Mouse (Mus musculus): ENCODE data around the gene Plcb2. TPM values are rescaled to one million over a fixed set of nuclear protein-coding genes. Genes with fewer than 3 reads are reported as not detected.

Plcb2 gene
- polyA plus RNA-seq, 1 experiment = not detected

DNA sequence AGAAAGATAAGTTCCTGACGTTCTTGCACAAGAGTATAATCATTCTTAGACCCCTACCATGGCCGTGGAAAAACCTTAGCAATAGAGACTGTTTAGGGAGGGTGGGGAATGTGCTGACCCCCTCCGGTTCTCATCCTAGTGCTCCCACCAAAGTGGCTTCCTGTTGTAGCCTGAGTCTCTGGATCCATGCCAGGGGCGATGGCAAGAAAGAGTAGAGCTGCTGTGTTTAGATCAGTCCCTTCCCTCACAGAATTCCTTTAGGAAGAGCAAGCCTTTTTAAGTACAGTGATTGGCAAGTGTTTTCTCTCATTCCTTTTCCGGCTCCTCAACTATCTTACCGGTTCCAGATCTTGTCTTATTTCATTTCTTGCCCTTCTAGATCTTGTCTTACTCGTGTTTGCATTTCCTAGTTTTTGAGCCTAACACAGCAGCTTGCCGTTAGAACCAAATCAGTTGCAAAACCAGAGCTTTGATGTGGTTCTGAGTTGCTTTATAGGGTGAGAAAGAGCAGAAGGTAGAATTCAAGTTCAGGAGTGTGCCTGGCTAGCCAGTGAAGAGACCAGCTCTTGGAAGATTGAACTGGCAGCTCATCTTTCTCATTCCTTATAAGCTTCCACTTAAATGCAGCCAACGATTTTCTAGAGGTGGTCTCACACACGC is 19.2 kb upstream of the Plcb2 start:
- no peaks in the 10 kb centered on the region for H3K4me1 ChIP-seq (ENCODE audit: control insufficient read depth, insufficient read depth, low read length)
- H3K36me3 ChIP-seq (ENCODE audit: control insufficient read depth, insufficient read depth, low read length, poor library complexity, severe bottlenecking) = no peaks in the 10 kb centered on the region
- no peak overlapping the region for H3K27ac ChIP-seq (ENCODE audit: insufficient read depth, low read length)
- H3K27me3 ChIP-seq (ENCODE audit: control insufficient read depth, insufficient read depth, low read length, poor library complexity, severe bottlenecking) = peaks cover 27% of the 10 kb centered on the region
- no peak for TF ChIP-seq POLR2A (IDR thresholded peaks at IDR 0.05; ENCODE audit: insufficient read depth, low read length)
- no peak for TF ChIP-seq CTCF (IDR thresholded peaks at IDR 0.05; ENCODE audit: low read depth, low read length)
- no peak for TF ChIP-seq EP300 (IDR thresholded peaks at IDR 0.05; ENCODE audit: insufficient read depth, low read depth, low read length)
- H3K9ac ChIP-seq (ENCODE audit: low read depth, poor library complexity, severe bottlenecking) = no peak overlapping the region
- H3K9me3 ChIP-seq (replicated peaks; ENCODE audit: control insufficient read depth, insufficient read depth, low read length, poor library complexity, severe bottlenecking) = no peaks in the 10 kb centered on the region
- no peak overlapping the region for H3K4me3 ChIP-seq (ENCODE audit: low read depth, low read length)

DNA sequence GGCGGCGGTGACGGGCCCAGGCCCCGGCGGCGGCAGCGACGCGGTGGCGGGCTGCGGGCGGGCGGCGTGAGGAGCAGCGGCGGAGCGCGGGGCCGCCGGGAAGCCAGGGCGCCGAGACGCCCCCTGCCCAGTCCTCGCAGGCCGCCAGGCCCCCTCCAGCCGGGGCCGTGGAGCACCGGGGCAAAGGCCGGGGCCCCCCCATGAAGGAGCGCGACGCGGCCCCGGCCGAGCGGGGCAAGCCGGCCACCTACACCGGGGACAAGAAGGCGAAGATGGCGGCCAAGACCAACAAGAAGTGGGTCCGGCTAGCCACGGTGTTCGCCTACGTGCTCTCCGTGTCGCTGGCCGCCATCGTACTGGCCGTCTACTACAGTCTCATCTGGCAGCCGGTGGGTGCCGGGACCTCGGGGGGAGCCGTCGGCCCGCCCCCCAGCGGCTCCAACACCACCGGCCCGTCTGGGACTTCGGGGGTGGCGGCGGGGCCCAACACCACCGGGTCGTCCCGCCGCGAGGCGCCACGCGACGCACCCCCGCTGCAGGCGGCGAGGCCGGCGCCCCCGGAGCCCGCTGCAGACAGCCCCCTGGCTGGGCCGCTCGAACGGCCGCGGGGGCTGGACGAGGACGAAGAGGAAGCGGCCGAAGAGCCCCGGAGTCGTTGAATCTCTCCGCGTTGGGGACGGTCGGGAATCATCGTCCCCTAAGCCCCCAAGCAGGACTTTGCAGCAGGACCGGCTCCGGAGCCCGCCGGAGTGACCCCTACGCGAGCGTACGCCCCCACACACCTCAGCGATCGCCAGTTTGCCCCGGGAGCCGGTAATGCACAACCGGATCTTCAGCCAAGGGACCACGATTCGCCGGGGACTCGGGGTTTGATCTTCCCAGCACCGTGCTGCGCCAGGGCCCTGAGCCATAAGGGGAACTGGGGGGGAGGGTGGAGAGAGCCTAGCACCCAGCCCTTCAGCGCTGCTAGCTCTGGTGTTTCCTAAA is 18.0 kb upstream of the Plcb2 start:
- Histone ChIP-seq H3K4me3 (ENCODE audit: low read depth, low read length) (peak overlapping the region; percentile 64), H3K9me3 (replicated peaks; ENCODE audit: control insufficient read depth, insufficient read depth, low read length, poor library complexity, severe bottlenecking) (no peaks in the 10 kb centered on the region), H3K36me3 (ENCODE audit: control insufficient read depth, insufficient read depth, low read length, poor library complexity, severe bottlenecking) (no peaks in the 10 kb centered on the region), H3K27ac (ENCODE audit: insufficient read depth, low read length) (no peak overlapping the region), H3K27me3 (ENCODE audit: control insufficient read depth, insufficient read depth, low read length, poor library complexity, severe bottlenecking) (peaks cover 27% of the 10 kb centered on the region), H3K4me1 (ENCODE audit: control insufficient read depth, insufficient read depth, low read length) (no peaks in the 10 kb centered on the region), H3K9ac (ENCODE audit: low read depth, poor library complexity, severe bottlenecking) (peak overlapping the region; percentile 90)
- TF ChIP-seq CTCF (IDR thresholded peaks at IDR 0.05; ENCODE audit: low read depth, low read length) (no peak), EP300 (IDR thresholded peaks at IDR 0.05; ENCODE audit: insufficient read depth, low read depth, low read length) (no peak), POLR2A (IDR thresholded peaks at IDR 0.05; ENCODE audit: insufficient read depth, low read length) (no peak)

DNA sequence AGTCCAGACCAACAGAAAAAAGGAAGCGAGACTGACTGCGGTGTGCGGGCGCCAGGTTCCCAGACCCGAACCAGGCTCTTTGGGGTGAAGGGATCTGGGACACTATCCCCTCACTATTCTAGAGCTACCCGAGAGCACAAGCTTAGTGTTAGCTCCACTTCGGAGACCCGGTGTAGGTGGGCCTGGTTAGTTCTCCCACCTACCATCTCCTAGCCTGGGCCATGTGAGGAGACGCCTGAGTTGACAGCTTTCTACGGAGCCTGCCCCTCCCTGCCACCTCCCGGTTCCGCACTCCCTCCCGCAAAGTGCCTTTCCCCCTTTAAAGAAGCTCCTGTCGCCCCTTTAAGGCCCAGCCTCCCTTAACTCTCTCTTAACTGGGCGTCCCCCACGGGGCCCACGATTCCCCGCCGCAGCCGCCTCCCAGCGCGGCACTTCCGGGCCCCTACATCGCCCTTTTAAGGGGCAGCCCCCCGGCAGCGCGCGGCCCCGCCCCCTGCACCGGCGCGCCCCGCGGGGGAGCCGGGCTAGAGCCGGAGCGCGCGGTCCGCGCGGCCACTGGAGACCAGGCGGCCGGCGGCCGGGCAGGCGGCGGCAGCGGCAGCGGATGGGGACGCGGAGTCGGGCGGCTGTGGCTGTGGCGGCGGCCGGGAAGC is 17.1 kb upstream of the Plcb2 start, which contains the start of gene Inafm2:
Gene Inafm2 (plus strand): TSS at position 527 of the 653 bp plus-strand sequence.
- no peaks in the 10 kb centered on the region for H3K36me3 ChIP-seq (ENCODE audit: control insufficient read depth, insufficient read depth, low read length, poor library complexity, severe bottlenecking)
- no peaks in the 10 kb centered on the region for H3K4me1 ChIP-seq (ENCODE audit: control insufficient read depth, insufficient read depth, low read length)
- H3K9me3 ChIP-seq (replicated peaks; ENCODE audit: control insufficient read depth, insufficient read depth, low read length, poor library complexity, severe bottlenecking) = no peaks in the 10 kb centered on the region
- peaks cover 27% of the 10 kb centered on the region for H3K27me3 ChIP-seq (ENCODE audit: control insufficient read depth, insufficient read depth, low read length, poor library complexity, severe bottlenecking)
- no peak within 1 kb of the TSS for H3K27ac ChIP-seq (ENCODE audit: insufficient read depth, low read length)
- H3K9ac ChIP-seq (ENCODE audit: low read depth, poor library complexity, severe bottlenecking) = peak within 1 kb of the TSS; percentile 90
- TF ChIP-seq CTCF (IDR thresholded peaks at IDR 0.05; ENCODE audit: low read depth, low read length) (no peak), EP300 (IDR thresholded peaks at IDR 0.05; ENCODE audit: insufficient read depth, low read depth, low read length) (no peak), POLR2A (IDR thresholded peaks at IDR 0.05; ENCODE audit: insufficient read depth, low read length) (no peak)
- H3K4me3 ChIP-seq (ENCODE audit: low read depth, low read length) = peak within 1 kb of the TSS; percentile 64

DNA sequence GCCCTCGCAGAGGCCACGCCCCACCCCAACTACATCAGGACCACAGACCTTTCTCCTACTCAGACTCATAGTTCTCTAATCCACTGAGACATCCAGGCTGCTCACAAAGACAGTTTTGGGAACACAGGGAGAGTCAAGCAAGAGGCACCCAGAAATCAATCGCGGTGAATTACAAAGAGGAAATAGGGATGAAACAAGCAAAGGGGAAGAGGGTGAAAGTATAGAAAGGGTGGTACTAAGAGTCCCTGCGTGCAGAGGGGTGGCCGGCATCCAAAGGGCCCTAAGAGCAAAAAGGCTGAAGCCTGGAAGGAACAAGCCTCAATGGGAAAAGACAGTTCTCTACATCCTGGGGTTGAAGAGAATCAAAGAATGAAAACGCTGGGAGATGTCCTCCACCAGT is 16.4 kb upstream of the Plcb2 start:
- Histone ChIP-seq H3K27me3 (ENCODE audit: control insufficient read depth, insufficient read depth, low read length, poor library complexity, severe bottlenecking) (peaks cover 27% of the 10 kb centered on the region), H3K9me3 (replicated peaks; ENCODE audit: control insufficient read depth, insufficient read depth, low read length, poor library complexity, severe bottlenecking) (no peaks in the 10 kb centered on the region), H3K4me1 (ENCODE audit: control insufficient read depth, insufficient read depth, low read length) (no peaks in the 10 kb centered on the region), H3K36me3 (ENCODE audit: control insufficient read depth, insufficient read depth, low read length, poor library complexity, severe bottlenecking) (no peaks in the 10 kb centered on the region), H3K27ac (ENCODE audit: insufficient read depth, low read length) (no peak overlapping the region), H3K9ac (ENCODE audit: low read depth, poor library complexity, severe bottlenecking) (no peak overlapping the region), H3K4me3 (ENCODE audit: low read depth, low read length) (no peak overlapping the region)
- TF ChIP-seq POLR2A (IDR thresholded peaks at IDR 0.05; ENCODE audit: insufficient read depth, low read length) = no peak
- no peak for TF ChIP-seq CTCF (IDR thresholded peaks at IDR 0.05; ENCODE audit: low read depth, low read length)
- no peak for TF ChIP-seq EP300 (IDR thresholded peaks at IDR 0.05; ENCODE audit: insufficient read depth, low read depth, low read length)

DNA sequence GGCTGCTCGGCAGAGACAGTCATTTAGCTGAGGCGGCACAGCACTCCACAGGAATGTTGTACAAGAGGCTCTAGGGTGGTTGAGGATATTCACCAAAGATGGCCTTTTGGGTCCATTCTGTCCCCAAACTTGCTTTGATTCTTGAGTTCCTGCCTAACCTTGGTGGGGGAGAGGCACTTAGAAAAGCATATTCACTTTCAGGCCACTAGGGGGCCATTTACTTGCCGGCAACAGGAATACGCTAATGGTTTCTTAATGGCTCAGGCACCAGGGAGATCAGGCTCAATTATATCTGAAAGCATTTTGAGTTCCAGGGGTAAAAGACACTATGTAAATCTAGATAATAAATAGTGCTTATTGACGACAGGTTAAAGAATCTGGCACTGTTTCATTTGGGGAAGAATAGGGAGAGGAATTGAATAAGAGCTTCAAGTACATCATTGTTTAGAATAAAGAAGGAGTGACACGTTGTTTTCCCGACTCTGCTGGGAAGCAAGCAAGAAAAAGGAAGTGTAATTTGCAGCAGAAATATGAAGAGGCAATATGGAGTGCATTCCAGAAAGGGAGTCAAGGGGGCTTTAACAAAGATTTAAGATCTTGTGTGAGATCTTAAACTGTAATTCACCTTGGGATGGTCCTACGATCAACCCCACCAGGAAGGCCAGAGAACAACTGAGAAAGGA is 15.2 kb upstream of the Plcb2 start:
- no peak overlapping the region for H3K4me3 ChIP-seq (ENCODE audit: low read depth, low read length)
- no peaks in the 10 kb centered on the region for H3K9me3 ChIP-seq (replicated peaks; ENCODE audit: control insufficient read depth, insufficient read depth, low read length, poor library complexity, severe bottlenecking)
- no peak overlapping the region for H3K9ac ChIP-seq (ENCODE audit: low read depth, poor library complexity, severe bottlenecking)
- TF ChIP-seq POLR2A (IDR thresholded peaks at IDR 0.05; ENCODE audit: insufficient read depth, low read length) (no peak), CTCF (IDR thresholded peaks at IDR 0.05; ENCODE audit: low read depth, low read length) (no peak), EP300 (IDR thresholded peaks at IDR 0.05; ENCODE audit: insufficient read depth, low read depth, low read length) (no peak)
- H3K36me3 ChIP-seq (ENCODE audit: control insufficient read depth, insufficient read depth, low read length, poor library complexity, severe bottlenecking) = no peaks in the 10 kb centered on the region
- H3K27ac ChIP-seq (ENCODE audit: insufficient read depth, low read length) = no peak overlapping the region
- no peaks in the 10 kb centered on the region for H3K4me1 ChIP-seq (ENCODE audit: control insufficient read depth, insufficient read depth, low read length)
- peaks cover 27% of the 10 kb centered on the region for H3K27me3 ChIP-seq (ENCODE audit: control insufficient read depth, insufficient read depth, low read length, poor library complexity, severe bottlenecking)

All from ES-Bruce4 (cell line).